Mouse (Mus musculus) lung, postnatal 0 days (tissue): ENCODE results near the gene Tmem114. TPM values are rescaled to one million over a fixed set of nuclear protein-coding genes. Genes with fewer than 3 reads are reported as not detected.

ENCODE experiments used
- ATAC-seq: fragments of 200-750 bp; cut with Nextera tagmentation; 2 replicates; pipeline ENCODE4 v1.8.0; 2017; ENCODE audit warnings: moderate library complexity
- DNase-seq: peaks from one replicate; pipeline ENCODE4 v3.0.0-alpha.2; 2016; ENCODE audit warnings: low spot score
- H3K27ac ChIP-seq: fragments of 300-500 bp; sonication (generic); 2 replicates; pipeline ENCODE4 v1.5.1; 2014; ENCODE audit warnings: antibody characterized with exemption, mild to moderate bottlenecking, low read length, mixed read lengths
- H3K27me3 ChIP-seq: fragments of 300-500 bp; sonication (generic); replicated peaks from 2 replicates; pipeline ENCODE4 v1.6.1; 2014; ENCODE audit warnings: low read length, mixed read lengths; ENCODE audit not compliant: insufficient read depth
- H3K36me3 ChIP-seq: fragments of 300-500 bp; sonication (generic); 2 replicates; pipeline ENCODE4 v1.6.1; 2014; ENCODE audit warnings: low read length, mixed read lengths; ENCODE audit not compliant: insufficient read depth
- H3K4me1 ChIP-seq: fragments of 300-500 bp; sonication (generic); 2 replicates; pipeline ENCODE4 v1.6.1; 2014; ENCODE audit warnings: antibody characterized with exemption, low read depth, low read length, mixed read lengths; ENCODE audit not compliant: insufficient read depth
- H3K4me2 ChIP-seq: fragments of 300-500 bp; sonication (generic); replicated peaks from 2 replicates; pipeline ENCODE4 v1.6.1; 2014; ENCODE audit warnings: low read depth, mild to moderate bottlenecking, low read length, moderate library complexity, mixed read lengths
- H3K4me3 ChIP-seq: fragments of 300-500 bp; sonication (generic); 2 replicates; pipeline ENCODE4 v1.5.1; 2014; ENCODE audit warnings: low read depth, low read length
- H3K9ac ChIP-seq: fragments of 300-500 bp; sonication (generic); replicated peaks from 2 replicates; pipeline ENCODE4 v1.6.1; 2014; ENCODE audit warnings: low read depth, mild to moderate bottlenecking
- H3K9me3 ChIP-seq: fragments of 300-500 bp; sonication (generic); 2 replicates; pipeline ENCODE4 v1.6.1; 2016; ENCODE audit warnings: low read length, mixed read lengths
- CTCF ChIP-seq: IDR thresholded peaks from 2 replicates; pipeline ENCODE4 v1.5.1; 2016; ENCODE audit warnings: antibody characterized with exemption, mild to moderate bottlenecking
- EP300 ChIP-seq: IDR thresholded peaks from 2 replicates; pipeline ENCODE4 v1.6.1; 2016; ENCODE audit warnings: antibody characterized with exemption, mild to moderate bottlenecking, control low read depth
- WGBS: fragments of 180-500 bp; shearing (Covaris S2); extraction: QIAGEN DNeasy Blood & Tissue Kit; methylation state at CpG from one replicate; pipeline ENCODE4 v1.1.7; 2014; 5-methylcytosine and 5-hydroxymethylcytosine counted together
- polyA plus RNA-seq: library from polyadenylated mRNA; unstranded; fragments of >200 nt; fragmentation: Nextera tagmentation; extraction: Ambion mirVana; gene quantifications from 2 replicates; pipeline ENCODE4 v1.2.1, GENCODE M21; 2015

The Tmem114 gene
- polyA plus RNA-seq, 1 experiment from 2014 or later, result not detected

- ATAC-seq, result no peak
- DNase-seq, result no peak
- WGBS, result 97% methylated on average over 2 of the region's 2 CpGs
- TF ChIP-seq EP300, result no peak
- TF ChIP-seq CTCF, result no peak
- Histone ChIP-seq H3K9ac (no peak overlapping the region), H3K36me3 (no peaks in the 10 kb centered on the region), H3K4me3 (no peak overlapping the region), H3K4me1 (no peaks in the 10 kb centered on the region), H3K27ac (no peak overlapping the region), H3K9me3 (no peaks in the 10 kb centered on the region), H3K4me2 (no peak overlapping the region), H3K27me3 (no peaks in the 10 kb centered on the region)
These were observed 28.4 kb upstream of the Tmem114 start for GRCm38 (mm10) chr16:8453301-8453700.

GRCm38 (mm10) chr16:8446256-8446655, 21.3 kb upstream of the Tmem114 start:
- Histone ChIP-seq H3K4me1 (no peaks in the 10 kb centered on the region), H3K4me2 (no peak overlapping the region), H3K27ac (no peak overlapping the region), H3K4me3 (no peak overlapping the region), H3K9me3 (no peaks in the 10 kb centered on the region), H3K27me3 (no peaks in the 10 kb centered on the region), H3K9ac (no peak overlapping the region), H3K36me3 (no peaks in the 10 kb centered on the region)
- WGBS, result 90% methylated on average over 6 of the region's 6 CpGs
- no peak for ATAC-seq
- DNase-seq, result no peak
- TF ChIP-seq CTCF (no peak), EP300 (no peak)

GRCm38 (mm10) chr16:8444911-8445310, 20.0 kb upstream of the Tmem114 start:
- 74% methylated on average over 7 of the region's 7 CpGs for WGBS
- Histone ChIP-seq H3K27me3 (no peaks in the 10 kb centered on the region), H3K27ac (no peak overlapping the region), H3K4me3 (no peak overlapping the region), H3K4me1 (no peaks in the 10 kb centered on the region), H3K36me3 (no peaks in the 10 kb centered on the region), H3K9me3 (no peaks in the 10 kb centered on the region), H3K4me2 (no peak overlapping the region), H3K9ac (no peak overlapping the region)
- DNase-seq (no peak), ATAC-seq (no peak)
- TF ChIP-seq CTCF (no peak), EP300 (no peak)

GRCm38 (mm10) chr16:8432616-8433015, 7.7 kb upstream of the Tmem114 start:
- ATAC-seq, result no peak
- no peak overlapping the region for H3K4me3 ChIP-seq
- H3K27ac ChIP-seq, result no peak overlapping the region
- TF ChIP-seq EP300, result no peak
- no peak for TF ChIP-seq CTCF
- H3K9ac ChIP-seq, result no peak overlapping the region
- no peaks in the 10 kb centered on the region for H3K27me3 ChIP-seq
- H3K4me1 ChIP-seq, result no peaks in the 10 kb centered on the region
- 69% methylated on average over 3 of the region's 3 CpGs for WGBS
- DNase-seq, result no peak
- H3K9me3 ChIP-seq, result no peaks in the 10 kb centered on the region
- no peaks in the 10 kb centered on the region for H3K36me3 ChIP-seq
- no peak overlapping the region for H3K4me2 ChIP-seq

- H3K9me3 ChIP-seq, result no peaks in the 10 kb centered on the region
- no peak overlapping the region for H3K4me3 ChIP-seq
- ATAC-seq (no peak), DNase-seq (no peak)
- no peak overlapping the region for H3K27ac ChIP-seq
- WGBS, result 62% methylated on average over 4 of the region's 4 CpGs
- no peak for TF ChIP-seq EP300
- TF ChIP-seq CTCF, result no peak
- no peaks in the 10 kb centered on the region for H3K4me1 ChIP-seq
- H3K9ac ChIP-seq, result no peak overlapping the region
- peaks cover 8% of the 10 kb centered on the region for H3K27me3 ChIP-seq
- no peaks in the 10 kb centered on the region for H3K36me3 ChIP-seq
- H3K4me2 ChIP-seq, result no peak overlapping the region
These were observed 4.6 kb upstream of the Tmem114 start for GRCm38 (mm10) chr16:8429531-8429930.

- WGBS, result 72% methylated on average over 5 of the region's 5 CpGs
- no peak for DNase-seq
- Histone ChIP-seq H3K4me2 (no peak overlapping the region), H3K4me1 (no peaks in the 10 kb centered on the region), H3K9ac (no peak overlapping the region), H3K9me3 (no peaks in the 10 kb centered on the region), H3K4me3 (no peak overlapping the region), H3K27me3 (peaks cover 26% of the 10 kb centered on the region), H3K27ac (no peak overlapping the region), H3K36me3 (no peaks in the 10 kb centered on the region)
- no peak for ATAC-seq
- TF ChIP-seq EP300 (no peak), CTCF (no peak)
These were observed 800 bp upstream of the Tmem114 start for GRCm38 (mm10) chr16:8425736-8426135.
